Mouse (Mus musculus): Measurements from ENCODE around the gene Hes3. TPM values are rescaled to one million over a fixed set of nuclear protein-coding genes. Genes with fewer than 3 reads are reported as not detected.

Hes3 gene
- total RNA-seq (2021) = not detected
- long read RNA-seq, experiment 1 = 0 reads
- long read RNA-seq, experiment 2 = 0 reads

GRCm38 (mm10) chr4:152291562-152291961, at the start of gene Hes3:
TSS of gene Hes3 (minus strand) at chr4:152291662.
- no peak for DNase-seq (ENCODE audit: low spot score in 2 of 2)

GRCm38 (mm10) chr4:152340584-152341284, 49.3 kb upstream of the Hes3 start:
- no peak for DNase-seq (ENCODE audit: low spot score in 2 of 2)

GRCm38 (mm10) chr4:152339293-152339790, 47.9 kb upstream of the Hes3 start:
- DNase-seq (ENCODE audit: low spot score in 2 of 2) = no peak

GRCm38 (mm10) chr4:152338419-152339292, 47.2 kb upstream of the Hes3 start, which contains the start of gene Chd5:
TSS of gene Chd5 (plus strand) at chr4:152338651.
- peak; percentile 55 to 60 for DNase-seq (ENCODE audit: low spot score in 2 of 2)

GRCm38 (mm10) chr4:152337772-152338171, 46.3 kb upstream of the Hes3 start:
- DNase-seq (ENCODE audit: low spot score in 2 of 2) = no peak

GRCm38 (mm10) chr4:152333587-152333986, 42.1 kb upstream of the Hes3 start:
- no peak for DNase-seq (ENCODE audit: low spot score in 2 of 2)

GRCm38 (mm10) chr4:152332952-152333351, 41.5 kb upstream of the Hes3 start:
- peak in 1 of 2 experiments; percentile 74 for DNase-seq (ENCODE audit: low spot score in 2 of 2)

GRCm38 (mm10) chr4:152328691-152329090, 37.2 kb upstream of the Hes3 start:
- no peak for DNase-seq (ENCODE audit: low spot score in 2 of 2)

GRCm38 (mm10) chr4:152326543-152326942, 35.1 kb upstream of the Hes3 start:
- no peak for DNase-seq (ENCODE audit: low spot score in 2 of 2)

GRCm38 (mm10) chr4:152325574-152326411, 34.3 kb upstream of the Hes3 start, which contains the start of gene Rpl22:
TSS of gene Rpl22 (plus strand) at chr4:152325742.
- DNase-seq (ENCODE audit: low spot score in 2 of 2) = peak; percentile 89 to 97

GRCm38 (mm10) chr4:152324641-152325562, 33.4 kb upstream of the Hes3 start:
- no peak for DNase-seq (ENCODE audit: low spot score in 2 of 2)

- DNase-seq (ENCODE audit: low spot score in 2 of 2) = no peak
These were observed 30.0 kb upstream of the Hes3 start for GRCm38 (mm10) chr4:152321464-152321863.

- DNase-seq (ENCODE audit: low spot score in 2 of 2) = no peak
These were observed 27.2 kb upstream of the Hes3 start, which contains the start of gene Rnf207 for GRCm38 (mm10) chr4:152318517-152319234. TSS of gene Rnf207 (minus strand) at chr4:152318993.

GRCm38 (mm10) chr4:152317631-152318033, 26.2 kb upstream of the Hes3 start:
- no peak for DNase-seq (ENCODE audit: low spot score in 2 of 2)

- DNase-seq (ENCODE audit: low spot score in 2 of 2) = no peak
These were observed 24.2 kb upstream of the Hes3 start for GRCm38 (mm10) chr4:152315498-152316213.

- no peak for DNase-seq (ENCODE audit: low spot score in 2 of 2)
These were observed 22.5 kb upstream of the Hes3 start for GRCm38 (mm10) chr4:152313934-152314333.

- DNase-seq (ENCODE audit: low spot score in 2 of 2) = no peak
These were observed 21.8 kb upstream of the Hes3 start for GRCm38 (mm10) chr4:152313211-152313632.

GRCm38 (mm10) chr4:152312186-152312585, 20.7 kb upstream of the Hes3 start:
- DNase-seq (ENCODE audit: low spot score in 2 of 2) = no peak
